Mouse (Mus musculus) cerebellum, adult 11 months (tissue): Measurements from ENCODE around the gene Hoxb3.

Experiments
- DNase-seq: peaks from one replicate; pipeline ENCODE4 v3.0.0; 2022

The Hoxb3 gene

DNA sequence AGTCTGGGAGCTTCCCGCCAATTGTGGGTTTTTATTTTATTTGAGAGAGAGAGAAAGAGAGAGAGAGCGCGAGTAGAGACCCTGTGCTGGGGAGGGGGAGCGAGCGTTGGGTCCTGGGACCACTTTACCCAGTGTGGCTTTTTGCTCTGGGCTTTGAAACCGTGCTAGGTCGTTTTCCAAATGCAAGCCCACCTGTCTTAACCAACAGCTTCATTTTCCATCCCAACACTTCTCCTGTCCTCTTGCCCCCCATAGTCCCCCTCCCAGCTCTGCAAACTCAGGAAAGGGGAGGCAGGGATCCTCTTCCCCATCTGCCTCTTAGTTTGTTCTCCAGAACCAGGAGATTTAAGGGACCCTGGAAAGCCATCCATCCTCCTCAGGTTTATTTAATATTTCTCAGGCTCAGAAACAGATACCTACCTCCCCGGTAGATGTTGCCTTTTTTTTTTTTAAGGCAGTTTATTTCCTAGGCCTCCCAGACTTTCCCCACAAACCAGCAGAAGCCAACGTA lies 31.7 kb downstream of the Hoxb3 start:
- no peak for DNase-seq

- DNase-seq = no peak
Observed at GRCm38 (mm10) chr11:96363807-96364206, 40.7 kb downstream of the Hoxb3 start.

GRCm38 (mm10) chr11:96365441-96366091 lies 42.4 kb downstream of the Hoxb3 start, which contains the start of gene Hoxb1:
TSS of gene Hoxb1 (plus strand) at chr11:96365752.
- no peak for DNase-seq

GRCm38 (mm10) chr11:96366092-96367041 lies 43.2 kb downstream of the Hoxb3 start:
- no peak for DNase-seq

- DNase-seq = no peak
Observed at GRCm38 (mm10) chr11:96367141-96367540, 44.0 kb downstream of the Hoxb3 start.

DNA sequence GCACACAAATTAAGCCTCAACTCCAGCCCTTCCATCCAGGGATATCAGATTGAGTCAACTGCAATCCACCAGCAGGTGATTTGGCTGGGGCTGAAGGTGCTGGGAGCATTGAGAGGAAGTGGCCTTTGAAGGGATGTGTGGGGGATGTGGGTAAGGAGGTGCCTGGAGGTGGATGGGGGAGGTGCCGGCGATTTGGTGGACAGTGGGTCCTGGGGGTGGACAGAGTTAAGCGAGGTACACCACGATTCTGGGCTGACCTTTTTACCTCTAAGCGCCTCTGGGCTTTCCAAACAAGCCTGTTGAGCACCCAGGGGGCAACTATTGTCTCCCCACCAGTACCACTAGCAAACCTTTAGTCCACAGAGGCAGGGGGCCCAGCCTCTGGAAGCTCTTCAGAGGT lies 45.6 kb downstream of the Hoxb3 start:
- DNase-seq = no peak

GRCm38 (mm10) chr11:96369140-96369539 lies 46.0 kb downstream of the Hoxb3 start:
- no peak for DNase-seq

DNA sequence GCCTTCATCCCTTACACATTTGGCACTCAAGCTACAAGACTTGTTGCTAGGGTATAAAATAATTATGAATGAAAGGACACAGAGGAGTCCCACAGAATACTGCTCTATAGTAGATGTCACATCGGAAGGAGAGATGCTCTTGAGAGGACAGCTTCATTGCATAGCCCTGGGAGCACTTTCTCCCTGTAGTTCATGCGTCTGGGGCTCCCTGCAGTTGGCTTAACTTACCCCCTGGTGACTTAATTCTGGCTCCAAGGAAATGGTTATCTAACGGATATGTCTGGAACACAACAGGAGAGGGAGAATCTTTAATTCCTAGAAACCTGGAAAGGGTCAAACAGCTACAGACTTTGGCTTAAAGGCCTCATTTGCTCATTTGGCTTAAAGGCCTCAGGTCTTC lies 48.6 kb downstream of the Hoxb3 start:
- no peak for DNase-seq

DNA sequence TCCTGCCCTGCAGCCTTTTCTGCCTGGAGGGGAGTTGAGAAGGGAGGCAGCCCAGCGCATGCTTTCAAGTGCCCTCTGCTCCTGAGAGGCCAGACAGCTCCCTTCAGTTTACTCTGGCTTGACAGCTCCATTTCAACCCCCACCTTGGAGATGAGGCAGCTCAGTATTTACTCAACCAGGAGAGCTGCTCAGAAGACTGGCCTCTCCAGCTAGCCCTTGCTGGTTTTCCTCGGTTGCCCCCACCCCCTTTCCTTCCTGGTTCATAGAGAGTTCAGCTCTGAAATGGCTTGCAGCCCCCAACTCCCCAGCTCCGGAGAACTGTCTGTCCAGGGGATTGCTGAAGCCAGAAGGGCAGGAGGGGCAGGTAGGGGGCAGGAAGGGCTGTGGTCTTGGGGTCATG lies 49.4 kb downstream of the Hoxb3 start:
- no peak for DNase-seq

DNA sequence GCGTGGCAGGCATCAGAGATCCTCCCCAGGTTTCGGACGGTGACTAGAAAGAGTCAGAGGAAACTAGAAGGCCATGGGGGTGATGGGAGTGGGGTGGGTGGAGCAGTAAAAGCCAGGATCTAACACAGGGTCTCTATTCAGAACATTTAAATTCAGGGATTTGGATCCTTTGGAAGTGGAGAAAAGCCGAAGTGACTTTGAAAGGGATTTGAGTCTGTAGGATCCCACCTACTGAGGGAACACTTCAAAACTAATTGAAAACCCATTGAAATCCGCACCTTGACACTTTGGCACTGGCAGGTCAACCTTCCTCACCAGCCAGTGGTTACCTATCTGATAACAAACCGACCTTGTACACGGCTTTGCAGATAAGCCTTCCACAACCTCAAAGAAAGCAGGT lies 51.7 kb downstream of the Hoxb3 start:
- no peak for DNase-seq

DNA sequence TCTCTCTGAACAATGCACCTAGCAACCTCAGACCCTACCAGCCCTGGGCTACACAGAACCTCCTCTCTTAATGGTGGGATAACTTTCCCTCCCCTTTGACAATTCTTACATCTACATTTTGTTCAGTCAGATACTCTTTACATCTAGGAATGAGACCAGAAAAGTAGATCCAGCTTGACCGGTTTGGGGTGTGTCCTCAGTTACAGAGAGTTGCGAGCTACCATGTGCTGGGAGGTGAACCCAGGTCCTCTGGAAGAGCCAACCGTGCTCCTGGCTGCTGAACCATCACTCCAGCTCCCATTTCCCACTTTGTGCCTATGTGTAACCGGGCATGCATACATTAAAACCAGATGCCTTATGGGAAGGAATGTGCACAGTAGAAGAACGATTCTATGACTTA lies 60.3 kb downstream of the Hoxb3 start:
- no peak for DNase-seq

DNA sequence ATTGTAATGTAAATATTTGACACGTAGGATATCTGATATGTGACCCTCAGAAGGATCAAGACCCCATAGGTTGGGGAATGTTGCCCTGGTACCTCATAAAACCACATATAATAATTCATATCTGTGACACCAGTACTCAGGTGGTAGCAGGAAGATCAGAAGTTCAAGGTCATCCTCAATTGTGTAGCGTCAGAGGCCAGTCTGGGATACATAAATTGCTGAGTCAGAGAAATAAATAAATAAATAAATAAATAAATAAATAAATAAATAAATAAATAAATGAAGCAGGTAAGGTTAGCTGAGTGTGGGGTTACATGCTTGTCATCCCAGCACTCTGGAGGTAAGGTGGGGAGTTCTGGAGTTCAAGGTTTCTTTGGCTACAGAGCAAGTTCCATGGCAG lies 64.5 kb downstream of the Hoxb3 start:
- no peak for DNase-seq

DNA sequence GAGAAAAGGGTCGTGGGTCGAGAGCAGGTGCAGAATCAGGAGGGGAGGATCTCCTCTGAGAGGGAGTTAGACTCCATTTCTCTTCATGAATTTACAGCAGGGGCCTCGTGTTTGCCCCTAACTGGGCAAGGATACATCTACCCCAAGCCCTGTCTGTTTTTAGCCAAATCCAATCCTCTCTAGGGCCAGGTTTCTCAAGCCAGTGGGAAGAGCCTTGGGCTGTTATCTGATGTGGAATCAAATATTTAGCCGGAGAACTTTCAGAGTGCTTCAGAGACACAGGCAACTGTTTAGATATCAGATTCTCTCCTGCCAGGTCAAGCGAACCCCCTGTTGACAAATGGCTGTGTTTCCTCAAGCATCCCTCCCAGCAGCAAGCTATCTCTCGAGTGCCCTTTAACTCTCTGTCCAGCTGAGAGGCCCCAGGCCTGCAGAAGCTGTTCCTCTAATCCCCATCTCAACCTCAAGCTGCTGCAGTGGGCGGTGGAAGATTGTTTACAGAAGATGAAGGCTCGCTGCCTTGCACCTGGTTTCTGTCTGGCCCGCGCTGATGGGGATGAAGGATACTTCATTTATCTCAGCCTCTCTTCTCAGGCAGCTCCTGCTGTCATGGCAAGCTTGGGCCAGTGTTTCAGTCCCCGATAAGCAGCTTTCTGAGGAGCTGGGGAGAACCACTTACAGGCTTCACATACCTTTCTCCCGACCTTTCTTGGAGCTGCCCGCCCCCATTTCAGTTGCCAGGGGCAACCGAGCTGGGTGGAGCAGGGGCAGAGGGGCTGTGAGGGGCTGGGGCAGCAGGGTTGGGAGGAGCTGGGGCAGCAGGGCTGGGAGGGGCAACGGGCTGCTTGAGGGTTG lies 73.9 kb downstream of the Hoxb3 start:
- no peak for DNase-seq
